Mouse (Mus musculus) cerebellum, adult 2 months (tissue): ENCODE data around the gene Ltbr.

Source experiments
- CTCF ChIP-seq: fragments of 200-500 bp; IDR thresholded peaks from 2 replicates; pipeline ENCODE4 v1.5.1; 2011; ENCODE audit warnings: low read depth, mild to moderate bottlenecking, control low read depth, low read length, moderate library complexity, borderline replicate concordance; ENCODE audit not compliant: insufficient read depth
- POLR2A ChIP-seq: fragments of 200-500 bp; IDR thresholded peaks from 2 replicates; pipeline ENCODE4 v1.6.1; 2011; ENCODE audit warnings: low read length, control low read depth, borderline replicate concordance; ENCODE audit not compliant: insufficient read depth

- TF ChIP-seq CTCF (no peak), POLR2A (no peak)
These were observed 20.7 kb upstream of the Ltbr start for GRCm38 (mm10) chr6:125334356-125334755.
